Mouse (Mus musculus) lung, postnatal 25 days (tissue): ENCODE data around the gene Ciao1.
"Not testable (repeated sequence)": the region's sequence is repeated elsewhere in the genome, so short reads cannot be mapped to it uniquely, and the experiment has no call there.

Source experiments
- DNase-seq: peaks from one replicate; pipeline ENCODE4 v3.0.0; 2022; ENCODE audit warnings: low spot score

Ciao1 gene

GRCm38 (mm10) chr2:127250291-127251008, 2.8 kb upstream of the Ciao1 start:
- no peak for DNase-seq

- no peak for DNase-seq
Measured at GRCm38 (mm10) chr2:127248334-127249004, 853 bp upstream of the Ciao1 start.

- no peak for DNase-seq
Measured at GRCm38 (mm10) chr2:127240065-127240464, 7.6 kb downstream of the Ciao1 start.

- DNase-seq = peak; percentile 29
Measured at GRCm38 (mm10) chr2:127237897-127238610, 9.6 kb downstream of the Ciao1 start.

GRCm38 (mm10) chr2:127225261-127225660, 22.4 kb downstream of the Ciao1 start:
- no peak for DNase-seq

- DNase-seq = no peak
Measured at GRCm38 (mm10) chr2:127217746-127218145, 29.9 kb downstream of the Ciao1 start.

GRCm38 (mm10) chr2:127210701-127211100, 36.9 kb downstream of the Ciao1 start:
- no peak for DNase-seq

- DNase-seq = no peak
Measured at GRCm38 (mm10) chr2:127208452-127208769, 39.2 kb downstream of the Ciao1 start.

GRCm38 (mm10) chr2:127207547-127208451, 39.8 kb downstream of the Ciao1 start, which contains the start of the genes 1810024B03Rik and Snrnp200:
TSS of gene 1810024B03Rik (minus strand) at chr2:127208280.
TSS of gene Snrnp200 (plus strand) at chr2:127208386.
- DNase-seq = peak; percentile 96

- DNase-seq = no peak
Measured at GRCm38 (mm10) chr2:127206916-127207315, 40.7 kb downstream of the Ciao1 start.

GRCm38 (mm10) chr2:127205936-127206335, 41.7 kb downstream of the Ciao1 start:
- DNase-seq = not testable (repeated sequence)

GRCm38 (mm10) chr2:127204932-127205331, 42.7 kb downstream of the Ciao1 start:
- DNase-seq = peak; percentile 52
